8 mouse cellular contexts compared by ENCODE assay signal in genomic region chr9:7872775-7873439, GRCm38 (mm10). TPM values are rescaled to one million over a fixed set of nuclear protein-coding genes. Genes with fewer than 3 reads are reported as not detected.
A peak's percentile ranks its signal among the peaks of the same experiment; 100 is the strongest.
DNase-seq lines count a peak whose midpoint lies in the region; ATAC-seq and TF ChIP-seq lines count a peak whose summit lies in the region.

Birc3 (minus strand) TSS chr9:7873186.

- H3K4me3 ChIP-seq in intestine, embryonic 14.5 days (ENCODE audit: low read depth, low read length): peak within 1 kb of the TSS; percentile 54
- peak within 1 kb of the TSS; percentile 58 for H3K4me3 ChIP-seq in limb, embryonic 14.5 days (replicated peaks; ENCODE audit: low read length)
- peak within 1 kb of the TSS; percentile 47 for H3K4me3 ChIP-seq in midbrain, embryonic 15.5 days

- no peaks in the 10 kb centered on the region for H3K9me3 ChIP-seq in intestine, embryonic 14.5 days (ENCODE audit: control insufficient read depth, low read length)
- H3K9me3 ChIP-seq in limb, embryonic 14.5 days (ENCODE audit: control insufficient read depth, low read length): no peaks in the 10 kb centered on the region
- no peaks in the 10 kb centered on the region for H3K9me3 ChIP-seq in midbrain, embryonic 15.5 days

- DNase-seq in cerebellum, adult 11 months: peak; percentile 2
- DNase-seq in embryo, embryonic 10.5 days (ENCODE audit: low spot score): peak; percentile 72
- peak; percentile 20 to 65 for DNase-seq in gastrocnemius, postnatal 4 days (ENCODE audit: low spot score in 2 of 2)
- DNase-seq in intestine, embryonic 14.5 days (ENCODE audit: low spot score): peak; percentile 88
- peak; percentile 57 for DNase-seq in limb, embryonic 14.5 days (ENCODE audit: low spot score)
- peak; percentile 82 to 89 for DNase-seq in spleen, postnatal 4 days (ENCODE audit: low spot score in 2 of 2)

- H3K4me2 ChIP-seq in intestine, embryonic 14.5 days (ENCODE audit: low read length): peak within 1 kb of the TSS; percentile 85
- H3K4me2 ChIP-seq in limb, embryonic 14.5 days (replicated peaks; ENCODE audit: low read depth, low read length, severe bottlenecking): peak within 1 kb of the TSS; percentile 89
- H3K4me2 ChIP-seq in midbrain, embryonic 15.5 days: peak within 1 kb of the TSS; percentile 96

- no peak for TF ChIP-seq POLR2A in limb, embryonic 14.5 days (IDR thresholded peaks at IDR 0.05; ENCODE audit: borderline replicate concordance, extremely low read depth, insufficient read depth, insufficient read length)

- H3K36me3 ChIP-seq in intestine, embryonic 14.5 days (ENCODE audit: control insufficient read depth, insufficient read depth, low read length): no peaks in the 10 kb centered on the region
- no peaks in the 10 kb centered on the region for H3K36me3 ChIP-seq in limb, embryonic 14.5 days (ENCODE audit: control insufficient read depth, insufficient read depth, low read length)
- no peaks in the 10 kb centered on the region for H3K36me3 ChIP-seq in midbrain, embryonic 15.5 days (replicated peaks)

- 4% methylated on average over 26 of the region's 26 CpGs for WGBS in intestine, embryonic 14.5 days
- WGBS in limb, embryonic 14.5 days: 2% methylated on average over 26 of the region's 26 CpGs
- 9% methylated on average over 26 of the region's 26 CpGs for WGBS in midbrain, embryonic 15.5 days

- no peak for ATAC-seq in cerebellum, adult (ENCODE audit: insufficient number of reproducible peaks, low FRiP score, low TSS enrichment)
- ATAC-seq in intestine, embryonic 14.5 days (replicated peaks; ENCODE audit: low FRiP score, low TSS enrichment, low read depth): peak; percentile 93
- peak; percentile 84 for ATAC-seq in limb, embryonic 14.5 days (ENCODE audit: low FRiP score, low read depth)
- peak; percentile 90 for ATAC-seq in midbrain, embryonic 15.5 days (replicated peaks)

- no peaks in the 10 kb centered on the region for H3K27me3 ChIP-seq in intestine, embryonic 14.5 days (replicated peaks; ENCODE audit: control insufficient read depth, insufficient read depth, low read length)
- no peaks in the 10 kb centered on the region for H3K27me3 ChIP-seq in limb, embryonic 14.5 days (ENCODE audit: control insufficient read depth, insufficient read depth, low read length)
- H3K27me3 ChIP-seq in midbrain, embryonic 15.5 days (replicated peaks): no peaks in the 10 kb centered on the region

- peak within 1 kb of the TSS; percentile 65 for H3K9ac ChIP-seq in intestine, embryonic 14.5 days (ENCODE audit: low read length)
- peak within 1 kb of the TSS; percentile 80 for H3K9ac ChIP-seq in limb, embryonic 14.5 days (ENCODE audit: low read depth, low read length, severe bottlenecking)
- H3K9ac ChIP-seq in midbrain, embryonic 15.5 days: peak within 1 kb of the TSS; percentile 41

- no peaks in the 10 kb centered on the region for H3K4me1 ChIP-seq in intestine, embryonic 14.5 days (replicated peaks; ENCODE audit: control insufficient read depth, insufficient read depth, low read length)
- H3K4me1 ChIP-seq in limb, embryonic 14.5 days (ENCODE audit: control insufficient read depth, insufficient read depth, low read length): peaks cover 11% of the 10 kb centered on the region; the same call in 1 of the 2 replicates
- H3K4me1 ChIP-seq in midbrain, embryonic 15.5 days: peaks cover 4% of the 10 kb centered on the region

- peak within 1 kb of the TSS; percentile 69 for H3K27ac ChIP-seq in intestine, embryonic 14.5 days (ENCODE audit: low read depth)
- peak within 1 kb of the TSS; percentile 55 for H3K27ac ChIP-seq in limb, embryonic 14.5 days (replicated peaks; ENCODE audit: low read depth, low read length)
- H3K27ac ChIP-seq in midbrain, embryonic 15.5 days: no peak within 1 kb of the TSS

RNA-seq across cellular contexts. Expression of gene Birc3, which starts in this region (rescaled TPM):
- total RNA-seq in gastrocnemius, postnatal 4 days (2021): 10 to 100 TPM; 12.6 to 14.1 TPM
- 9.0 and 9.4 TPM in 2 replicates for polyA plus RNA-seq in intestine, embryonic 14.5 days (2014; fragmentation: Nextera tagmentation; extraction: Ambion mirVana)
- 16.1 and 16.9 TPM in 2 replicates for polyA plus RNA-seq in limb, embryonic 14.5 days (2012; rRNA removed)
- polyA plus RNA-seq in limb, embryonic 14.5 days (2014; fragmentation: Nextera tagmentation; extraction: Ambion mirVana): 10.3 and 13.2 TPM in 2 replicates
- polyA plus RNA-seq in midbrain, embryonic 15.5 days (2015; fragmentation: Nextera tagmentation; extraction: Ambion mirVana): 2.3 and 2.7 TPM in 2 replicates

Comparison
In these comparisons a context has a peak if more than half of its experiments do, and no peak if none do; other contexts are left out.
1. DNase-seq: peak in every context shown above with its lines; median percentile 88 in intestine, embryonic 14.5 days; 86 in spleen, postnatal 4 days; 72 in embryo, embryonic 10.5 days; 57 in limb, embryonic 14.5 days; 42 in gastrocnemius, postnatal 4 days; 2 in cerebellum, adult 11 months.